Mouse (Mus musculus) liver, embryonic 14.5 days (tissue): ENCODE measurements at regions not wholly inside any gene's neighbourhood (a gene's known extent, or its start where the extent isn't known, plus 50 kb on each side); places are given as distances from the start of the nearest gene placed in this dataset.

Experiments used
- CTCF ChIP-seq: IDR thresholded peaks from 2 replicates; pipeline ENCODE4 v1.5.1; 2016; ENCODE audit warnings: antibody characterized with exemption, low read depth, control low read depth
- EP300 ChIP-seq: IDR thresholded peaks from 2 replicates; pipeline ENCODE4 v1.6.1; 2016; ENCODE audit warnings: antibody characterized with exemption, low read depth

DNA sequence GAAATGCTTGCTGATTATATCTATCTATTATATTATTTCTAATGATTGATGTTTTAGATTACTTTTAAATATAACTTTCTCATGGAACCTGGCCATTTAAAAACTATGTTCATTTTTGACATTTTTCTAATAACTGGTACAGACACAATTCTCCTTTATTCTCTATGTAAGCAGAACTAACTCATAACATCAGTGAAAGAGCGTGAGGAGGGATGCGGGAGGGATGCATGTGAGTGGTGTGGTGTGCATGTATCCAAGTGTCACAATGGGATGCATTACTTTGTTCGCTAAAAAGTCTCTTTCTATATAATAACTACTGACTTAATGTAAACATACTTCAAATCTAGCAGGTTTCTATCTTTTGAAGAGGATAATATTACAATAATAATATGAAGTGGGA lies 428.7 kb upstream of the Ccnh start:
- TF ChIP-seq CTCF (no peak), EP300 (no peak)
